Mouse (Mus musculus) cerebellum, adult 2 months (tissue): ENCODE measurements at regions not wholly inside any gene's neighbourhood (a gene's known extent, or its start where the extent isn't known, plus 50 kb on each side); places are given as distances from the start of the nearest gene placed in this dataset.

Source experiments
- CTCF ChIP-seq: fragments of 200-500 bp; IDR thresholded peaks from 2 replicates; pipeline ENCODE4 v1.5.1; 2011; ENCODE audit warnings: low read depth, mild to moderate bottlenecking, control low read depth, low read length, moderate library complexity, borderline replicate concordance; ENCODE audit not compliant: insufficient read depth
- POLR2A ChIP-seq: fragments of 200-500 bp; IDR thresholded peaks from 2 replicates; pipeline ENCODE4 v1.6.1; 2011; ENCODE audit warnings: low read length, control low read depth, borderline replicate concordance; ENCODE audit not compliant: insufficient read depth

DNA sequence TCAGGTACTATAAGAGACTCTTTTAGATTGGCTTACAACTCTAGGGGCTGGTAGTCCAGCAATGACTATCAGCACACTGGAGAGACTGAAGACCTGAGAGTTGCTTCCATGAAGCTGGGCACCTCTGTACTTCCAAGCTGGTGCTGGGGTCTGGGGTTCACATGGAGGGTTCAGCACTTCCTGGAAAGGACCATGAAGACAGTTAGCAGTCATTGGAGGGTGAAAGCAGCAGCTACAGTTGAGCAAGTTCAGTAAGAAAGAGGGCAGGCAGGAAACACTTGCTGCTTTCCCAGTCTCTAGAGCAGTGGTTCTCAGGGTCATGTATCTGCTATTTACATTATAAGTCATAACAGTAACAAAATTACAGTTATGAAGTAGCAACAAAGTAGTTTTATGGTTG, 384.3 kb upstream of the Satb1 start:
- no peak for TF ChIP-seq CTCF
- TF ChIP-seq POLR2A, result no peak
